Mouse (Mus musculus): ENCODE measurements around the gene Mfsd5.
A peak's percentile ranks its signal among the peaks of the same experiment; 100 is the strongest.

DNA sequence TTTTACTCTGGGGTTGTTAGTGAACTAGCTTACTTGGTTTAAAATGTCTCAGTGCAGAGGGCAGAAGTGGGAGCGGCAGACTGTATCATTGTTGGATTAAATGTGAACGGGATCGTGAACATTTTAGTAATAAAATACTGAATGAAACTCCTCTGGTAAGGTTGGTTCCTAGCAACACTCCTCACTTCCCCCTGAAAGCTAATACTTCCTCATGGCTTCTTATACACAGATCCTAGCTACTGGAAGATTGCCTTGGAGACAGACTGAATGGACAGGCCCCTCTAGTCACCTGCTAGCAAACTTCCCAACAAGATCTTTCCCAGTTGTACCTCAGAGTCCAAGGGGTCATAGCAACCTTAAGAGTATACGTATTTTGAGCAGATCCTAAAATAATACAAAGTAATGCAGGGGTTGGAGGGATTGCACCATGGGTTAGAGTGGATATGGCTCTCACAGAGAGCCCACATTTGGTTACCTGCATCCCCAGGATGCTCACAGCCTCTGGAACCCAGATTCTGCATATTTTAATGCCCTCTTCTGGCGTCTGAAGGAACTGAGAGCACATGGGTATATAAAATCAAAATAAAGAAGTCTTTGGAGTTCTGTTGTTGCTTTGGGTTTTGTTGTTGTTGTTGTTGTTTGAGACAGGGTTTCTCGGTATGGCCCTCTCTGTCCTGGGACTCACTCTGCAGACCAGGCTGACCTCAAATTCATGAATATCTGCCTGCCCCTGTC lies 5.1 kb upstream of the Mfsd5 start:
- no peak for TF ChIP-seq EP300 (IDR thresholded peaks at IDR 0.05; ENCODE audit: insufficient read depth, low read depth, low read length)
- TF ChIP-seq CTCF (IDR thresholded peaks at IDR 0.05; ENCODE audit: low read depth, low read length), result peak; percentile 7

Data from ES-Bruce4 (cell line).